Mouse (Mus musculus) intestine, postnatal 0 days (tissue): Measurements from ENCODE around the gene Vps11. TPM values are rescaled to one million over a fixed set of nuclear protein-coding genes. Genes with fewer than 3 reads are reported as not detected.
"Not testable (repeated sequence)": the region's sequence is repeated elsewhere in the genome, so short reads cannot be mapped to it uniquely, and the experiment has no call there.

Experiments used
- ATAC-seq: fragments of 200-750 bp; cut with Nextera tagmentation; 2 replicates; pipeline ENCODE4 v1.8.0; 2017; ENCODE audit warnings: mild to moderate bottlenecking, moderate TSS enrichment, moderate library complexity
- H3K27ac ChIP-seq: fragments of 300-500 bp; sonication (generic); 2 replicates; pipeline ENCODE4 v1.5.1; 2014; ENCODE audit warnings: mild to moderate bottlenecking, low read depth, low read length, moderate library complexity
- H3K27me3 ChIP-seq: fragments of 300-500 bp; sonication (generic); replicated peaks from 2 replicates; pipeline ENCODE4 v1.6.1; 2014; ENCODE audit warnings: low read length, mixed read lengths; ENCODE audit not compliant: control insufficient read depth, insufficient read depth
- H3K36me3 ChIP-seq: fragments of 300-500 bp; sonication (generic); 2 replicates; pipeline ENCODE4 v1.6.1; 2014; ENCODE audit warnings: mild to moderate bottlenecking, moderate library complexity; ENCODE audit not compliant: control insufficient read depth, insufficient read depth
- H3K4me1 ChIP-seq: fragments of 300-500 bp; sonication (generic); replicated peaks from 2 replicates; pipeline ENCODE4 v1.6.1; 2014; ENCODE audit warnings: antibody characterized with exemption, low read length, mixed read lengths; ENCODE audit not compliant: control insufficient read depth, insufficient read depth
- H3K4me2 ChIP-seq: fragments of 300-500 bp; sonication (generic); replicated peaks from 2 replicates; pipeline ENCODE4 v1.6.1; 2014; ENCODE audit warnings: low read depth, mild to moderate bottlenecking, moderate library complexity
- H3K4me3 ChIP-seq: fragments of 300-500 bp; sonication (generic); 2 replicates; pipeline ENCODE4 v1.5.1; 2014; ENCODE audit warnings: low read depth, low read length
- H3K9ac ChIP-seq: fragments of 300-500 bp; sonication (generic); 2 replicates; pipeline ENCODE4 v1.6.1; 2014; ENCODE audit warnings: mild to moderate bottlenecking, low read depth, low read length
- H3K9me3 ChIP-seq: fragments of 300-500 bp; sonication (generic); 2 replicates; pipeline ENCODE4 v1.6.1; 2016; ENCODE audit warnings: mixed run types; ENCODE audit not compliant: control insufficient read depth
- CTCF ChIP-seq: sonication (generic); IDR thresholded peaks from 2 replicates; pipeline ENCODE4 v1.5.1; 2016; ENCODE audit warnings: low read depth, mild to moderate bottlenecking, control low read depth, antibody characterized with exemption, moderate library complexity
- WGBS: fragments of 180-500 bp; shearing (Covaris S2); extraction: QIAGEN DNeasy Blood & Tissue Kit; methylation state at CpG from one replicate; pipeline ENCODE4 v1.1.7; 2014; 5-methylcytosine and 5-hydroxymethylcytosine counted together
- polyA plus RNA-seq: library from polyadenylated mRNA; unstranded; fragments of >200 nt; fragmentation: Nextera tagmentation; extraction: Ambion mirVana; gene quantifications from 2 replicates; pipeline ENCODE4 v1.2.1, GENCODE M21; 2015

The Vps11 gene
- polyA plus RNA-seq, 1 experiment from 2014 or later, result 27.4 TPM

DNA sequence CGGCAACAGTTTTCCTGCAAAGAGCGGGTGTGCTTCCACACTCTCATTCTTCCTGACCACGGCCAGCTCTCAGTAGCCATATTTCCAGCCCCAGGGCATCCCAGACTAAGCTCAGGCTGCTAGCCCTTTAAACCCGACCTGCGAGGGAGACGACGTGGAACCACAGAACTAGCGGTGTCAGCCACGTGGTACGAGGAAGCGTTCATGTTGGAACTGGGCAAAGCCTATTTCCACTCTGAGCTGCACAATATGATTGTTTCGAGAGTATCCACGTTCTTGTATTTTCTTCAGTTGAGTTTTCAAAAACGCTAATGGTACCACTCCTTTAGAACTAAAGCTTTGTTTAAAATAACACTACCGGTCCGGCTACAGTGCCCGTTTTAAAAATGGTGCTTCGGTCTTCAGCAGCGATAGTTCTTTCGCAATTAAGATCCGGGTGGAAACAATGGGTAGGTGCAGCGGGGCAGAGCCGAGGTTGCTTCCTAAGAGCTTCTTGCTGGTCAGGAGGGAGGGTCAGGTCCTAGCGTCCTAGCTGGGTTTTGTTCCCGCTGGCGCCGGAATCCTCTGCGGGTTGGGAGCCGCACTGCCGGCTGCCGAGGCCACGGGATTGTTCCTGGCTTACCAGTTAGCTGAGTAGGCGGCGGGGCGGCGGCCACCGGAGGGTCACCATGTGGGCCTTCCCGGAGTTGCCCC is 35.0 kb downstream of the Vps11 start:
- TF ChIP-seq CTCF, result peak; percentile 1; the same call in 1 of the 2 replicates
- Histone ChIP-seq H3K27ac (peak overlapping the region; percentile 91), H3K4me1 (no peaks in the 10 kb centered on the region; the same call in 1 of the 2 replicates), H3K4me3 (peak overlapping the region; percentile 82), H3K27me3 (no peaks in the 10 kb centered on the region), H3K4me2 (peak overlapping the region; percentile 76), H3K9ac (peak overlapping the region; percentile 87), H3K9me3 (no peaks in the 10 kb centered on the region), H3K36me3 (peaks cover 11% of the 10 kb centered on the region; the same call in 1 of the 2 replicates)
- peak; percentile 89 for ATAC-seq
- WGBS, result under 1% methylated on average over 38 of the region's 38 CpGs

DNA sequence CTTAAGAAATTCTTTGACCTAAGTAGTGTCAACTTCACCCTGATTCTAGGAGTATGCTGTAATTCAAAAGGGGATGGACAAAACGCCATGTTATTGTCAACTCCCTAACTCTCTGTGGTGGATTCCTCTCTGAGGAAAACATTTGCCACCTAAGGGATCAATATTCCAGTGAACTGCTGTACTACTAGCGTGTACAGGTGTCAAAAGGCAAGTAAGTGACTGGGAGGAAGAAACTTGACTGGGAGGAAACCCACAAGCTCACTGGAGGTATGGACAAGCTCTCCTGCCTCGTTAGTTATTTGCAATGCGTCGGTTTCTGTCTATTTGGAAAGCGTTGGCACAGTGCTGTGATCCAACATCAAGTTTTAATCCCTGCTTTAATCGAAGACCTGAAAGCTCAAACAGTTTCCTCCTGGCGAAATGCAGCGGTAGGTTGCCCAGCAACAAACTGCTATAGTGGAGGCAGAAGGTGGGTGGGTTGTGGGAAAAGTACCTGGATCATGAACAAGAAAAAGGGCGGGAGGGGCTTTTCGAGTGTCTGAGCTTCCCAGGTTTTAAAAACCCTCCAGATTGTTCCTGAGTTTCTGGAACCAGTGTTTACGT is 35.6 kb downstream of the Vps11 start, which contains the start of gene Dpagt1:
Gene Dpagt1, plus strand, starts transcription at position 252 of the 603 bp plus-strand sequence.
- Histone ChIP-seq H3K4me1 (no peaks in the 10 kb centered on the region; the same call in none of the 2 replicates), H3K4me2 (peak within 1 kb of the TSS; percentile 76), H3K27ac (peak within 1 kb of the TSS; percentile 91), H3K36me3 (peaks cover 6% of the 10 kb centered on the region; the same call in 1 of the 2 replicates), H3K4me3 (peak within 1 kb of the TSS; percentile 82), H3K9ac (peak within 1 kb of the TSS; percentile 87), H3K9me3 (no peaks in the 10 kb centered on the region), H3K27me3 (no peaks in the 10 kb centered on the region)
- no peak for TF ChIP-seq CTCF
- WGBS, result 1% methylated on average over 12 of the region's 12 CpGs
- ATAC-seq, result 0 out of 2 replicates have a peak, but pooled peaks have one; percentile 15

DNA sequence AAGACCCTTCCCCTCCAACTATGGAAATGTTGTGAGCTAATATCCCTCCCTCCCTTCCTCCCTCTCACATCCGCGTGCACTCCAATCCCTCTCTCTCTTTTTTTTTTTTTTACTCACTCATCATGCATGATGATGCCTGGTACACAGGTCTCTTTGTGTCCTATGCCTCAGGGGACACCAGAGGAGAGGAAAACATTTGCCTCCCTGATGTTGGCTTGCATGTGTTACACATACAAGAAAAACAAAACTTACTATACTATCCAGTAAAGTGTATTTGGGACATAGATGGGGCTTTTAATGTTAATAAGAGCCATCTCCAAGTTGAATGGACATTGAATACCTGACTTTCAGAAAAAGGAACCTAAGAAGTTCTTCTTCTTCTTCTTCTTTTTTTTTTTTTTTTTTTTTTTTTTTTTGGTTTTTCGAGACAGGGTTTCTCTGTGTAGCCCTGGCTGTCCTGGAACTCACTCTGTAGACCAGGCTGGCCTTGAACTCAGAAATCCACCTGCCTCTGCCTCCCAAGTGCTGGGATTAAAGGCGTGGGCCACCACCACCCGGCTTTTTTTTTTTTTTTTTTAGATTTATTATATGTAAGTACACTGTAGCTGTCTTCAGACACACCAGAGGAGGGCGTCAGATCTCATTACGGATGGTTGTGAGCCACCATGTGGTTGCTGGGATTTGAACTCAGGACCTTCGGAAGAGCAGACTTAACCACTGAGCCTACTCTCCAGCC is 36.3 kb downstream of the Vps11 start:
- WGBS, result 46% methylated on average over 6 of the region's 8 CpGs
- not testable (repeated sequence) for H3K36me3 ChIP-seq, H3K27me3 ChIP-seq, H3K9me3 ChIP-seq, ATAC-seq, H3K4me1 ChIP-seq, H3K27ac ChIP-seq, H3K9ac ChIP-seq, H3K4me3 ChIP-seq
- TF ChIP-seq CTCF, result peak; percentile 12; the same call in 1 of the 2 replicates
- peak overlapping the region; percentile 76 for H3K4me2 ChIP-seq

DNA sequence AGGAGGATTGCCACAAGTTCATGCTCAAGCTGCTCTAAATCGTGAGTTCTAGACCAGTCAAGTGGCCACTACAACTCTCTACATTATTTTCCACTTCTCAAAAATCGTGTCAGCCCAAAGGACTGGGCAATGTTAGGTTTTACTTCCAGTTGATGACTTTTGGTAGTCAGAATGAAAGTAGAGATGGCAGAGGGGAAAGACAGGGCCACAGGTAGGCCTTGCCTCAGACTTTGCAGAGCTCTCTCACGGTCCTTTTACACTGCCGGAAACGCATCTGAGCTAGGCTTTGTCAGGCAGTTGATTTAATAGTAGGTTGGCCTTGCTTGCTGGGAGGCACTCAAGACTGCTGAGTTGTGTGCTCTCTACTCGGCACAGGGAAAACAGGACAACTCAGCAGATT is 37.3 kb downstream of the Vps11 start:
- Histone ChIP-seq H3K36me3 (no peaks in the 10 kb centered on the region), H3K27me3 (no peaks in the 10 kb centered on the region), H3K4me2 (no peak overlapping the region), H3K4me3 (no peak overlapping the region), H3K9me3 (no peaks in the 10 kb centered on the region), H3K9ac (no peak overlapping the region), H3K27ac (no peak overlapping the region), H3K4me1 (no peaks in the 10 kb centered on the region; the same call in none of the 2 replicates)
- TF ChIP-seq CTCF, result no peak
- 82% methylated on average over 6 of the region's 6 CpGs for WGBS
- no peak for ATAC-seq

DNA sequence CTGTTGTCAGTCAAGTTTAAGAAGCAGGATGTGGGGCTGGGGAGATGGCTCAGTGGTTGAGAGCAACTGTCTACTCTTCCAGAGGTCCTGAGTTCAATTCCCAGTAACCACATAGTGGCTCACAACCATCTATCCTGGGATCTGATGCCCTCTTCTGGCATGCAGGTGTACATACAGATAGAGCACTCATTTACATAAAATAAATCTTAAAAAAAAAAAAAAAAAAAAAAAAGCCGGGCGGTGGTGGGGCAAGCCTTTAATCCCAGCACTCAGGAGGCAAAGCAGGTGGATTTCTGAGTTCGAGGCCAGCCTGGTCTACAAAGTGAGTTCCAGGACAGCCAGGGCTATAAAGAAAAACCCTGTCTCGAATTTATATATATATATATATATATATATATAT is 37.8 kb downstream of the Vps11 start:
- WGBS, result 62% methylated on average over 4 of the region's 4 CpGs
- H3K4me1 ChIP-seq, ATAC-seq, H3K9ac ChIP-seq, H3K27ac ChIP-seq, H3K9me3 ChIP-seq, H3K27me3 ChIP-seq, H3K36me3 ChIP-seq, H3K4me2 ChIP-seq, H3K4me3 ChIP-seq: not testable (repeated sequence)
- TF ChIP-seq CTCF, result peak; percentile 39

DNA sequence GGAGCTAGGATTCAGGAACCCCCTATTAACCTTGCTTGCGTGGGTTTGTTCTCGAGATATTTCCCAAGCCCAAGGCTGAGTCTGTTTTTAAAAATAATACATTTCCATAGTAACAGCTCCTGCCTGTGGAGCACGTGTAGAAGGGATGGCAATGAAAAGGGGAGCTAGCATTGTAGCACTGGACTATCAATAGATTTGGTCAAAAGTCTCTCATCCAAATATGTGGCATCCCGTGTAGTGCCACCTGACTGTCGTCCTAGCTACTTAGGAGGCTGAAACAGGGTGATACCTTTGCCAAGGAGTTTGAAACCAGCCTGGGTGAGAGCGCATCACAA is 40.7 kb downstream of the Vps11 start:
- 15% methylated on average over 6 of the region's 6 CpGs for WGBS
- peak; percentile 6; the same call in 1 of the 2 replicates for ATAC-seq

More for the DNA sequence above, 40.7 kb downstream of the Vps11 start:
- H3K27ac ChIP-seq, result no peak overlapping the region; the same call in 1 of the 2 replicates
- no peaks in the 10 kb centered on the region for H3K9me3 ChIP-seq
- H3K27me3 ChIP-seq, result no peaks in the 10 kb centered on the region
- TF ChIP-seq CTCF, result no peak
- peaks cover 4% of the 10 kb centered on the region; the same call in 1 of the 2 replicates for H3K4me1 ChIP-seq
- H3K4me3 ChIP-seq, result peak overlapping the region; percentile 96
- peaks cover 13% of the 10 kb centered on the region for H3K36me3 ChIP-seq
- 0 out of 2 replicates have a peak overlapping the region, but pooled peaks have one; percentile 17 for H3K9ac ChIP-seq
- peak overlapping the region; percentile 91 for H3K4me2 ChIP-seq
